Mouse (Mus musculus): ENCODE results near the gene Abi2. TPM values are rescaled to one million over a fixed set of nuclear protein-coding genes. Genes with fewer than 3 reads are reported as not detected.

Gene Abi2
- polyA plus RNA-seq, 1 experiment from 2014 or later, result 73.2 TPM

- Histone ChIP-seq H3K4me1 (replicated peaks) (no peaks in the 10 kb centered on the region), H3K27ac (replicated peaks) (no peak overlapping the region), H3K4me2 (no peak overlapping the region), H3K36me3 (peaks cover 85% of the 10 kb centered on the region), H3K27me3 (no peaks in the 10 kb centered on the region), H3K9ac (no peak overlapping the region), H3K9me3 (no peaks in the 10 kb centered on the region), H3K4me3 (no peak overlapping the region)
- no peak for ATAC-seq (ENCODE audit: low read depth)
- 43% methylated on average over 5 of the region's 5 CpGs for WGBS
These were observed 83.0 kb downstream of the Abi2 start for GRCm38 (mm10) chr1:60492404-60492803.

- Histone ChIP-seq H3K27me3 (no peaks in the 10 kb centered on the region), H3K4me3 (no peak overlapping the region), H3K9ac (no peak overlapping the region), H3K4me2 (no peak overlapping the region), H3K27ac (replicated peaks) (no peak overlapping the region), H3K4me1 (replicated peaks) (no peaks in the 10 kb centered on the region), H3K9me3 (no peaks in the 10 kb centered on the region), H3K36me3 (peaks cover 85% of the 10 kb centered on the region)
- 88% methylated on average over 6 of the region's 6 CpGs for WGBS
- ATAC-seq (ENCODE audit: low read depth), result no peak
These were observed 84.0 kb downstream of the Abi2 start for GRCm38 (mm10) chr1:60493421-60493820.

GRCm38 (mm10) chr1:60503456-60503855, 94.0 kb downstream of the Abi2 start:
- Histone ChIP-seq H3K27ac (replicated peaks) (no peak overlapping the region), H3K9ac (no peak overlapping the region), H3K27me3 (no peaks in the 10 kb centered on the region), H3K9me3 (no peaks in the 10 kb centered on the region), H3K4me3 (no peak overlapping the region), H3K36me3 (peaks cover 37% of the 10 kb centered on the region), H3K4me1 (replicated peaks) (no peaks in the 10 kb centered on the region), H3K4me2 (no peak overlapping the region)
- ATAC-seq (ENCODE audit: low read depth), result no peak
- 86% methylated on average over 5 of the region's 5 CpGs for WGBS

GRCm38 (mm10) chr1:60510584-60510983, 101.2 kb downstream of the Abi2 start:
- H3K27me3 ChIP-seq, result no peaks in the 10 kb centered on the region
- no peaks in the 10 kb centered on the region for H3K9me3 ChIP-seq
- H3K4me1 ChIP-seq (replicated peaks), result no peaks in the 10 kb centered on the region
- H3K4me3 ChIP-seq, result no peak overlapping the region
- no peak overlapping the region for H3K27ac ChIP-seq (replicated peaks)
- H3K36me3 ChIP-seq, result peaks cover 31% of the 10 kb centered on the region
- no peak overlapping the region for H3K9ac ChIP-seq
- no peak overlapping the region for H3K4me2 ChIP-seq
- 75% methylated on average over 2 of the region's 2 CpGs for WGBS
- no peak for ATAC-seq (ENCODE audit: low read depth)

GRCm38 (mm10) chr1:60530107-60530506, 120.7 kb downstream of the Abi2 start:
- Histone ChIP-seq H3K36me3 (peaks cover 56% of the 10 kb centered on the region), H3K27ac (replicated peaks) (no peak overlapping the region), H3K9ac (no peak overlapping the region), H3K4me3 (no peak overlapping the region), H3K4me2 (no peak overlapping the region), H3K4me1 (replicated peaks) (no peaks in the 10 kb centered on the region), H3K27me3 (no peaks in the 10 kb centered on the region), H3K9me3 (no peaks in the 10 kb centered on the region)
- ATAC-seq (ENCODE audit: low read depth), result no peak
- 88% methylated on average over 6 of the region's 6 CpGs for WGBS

- Histone ChIP-seq H3K4me2 (no peak overlapping the region), H3K9ac (no peak overlapping the region), H3K4me1 (replicated peaks) (no peaks in the 10 kb centered on the region), H3K9me3 (no peaks in the 10 kb centered on the region), H3K27ac (replicated peaks) (no peak overlapping the region), H3K27me3 (no peaks in the 10 kb centered on the region), H3K36me3 (peaks cover 51% of the 10 kb centered on the region), H3K4me3 (no peak overlapping the region)
- ATAC-seq (ENCODE audit: low read depth), result no peak
- 91% methylated on average over 2 of the region's 2 CpGs for WGBS
These were observed 121.2 kb downstream of the Abi2 start for GRCm38 (mm10) chr1:60530636-60531035.

Other genes with a start within 250 kb of the Abi2 start
- 6.4 and 7.8 TPM in 2 replicates for gene Nbeal1, start 229.0 kb upstream of the Abi2 start, polyA plus RNA-seq (2015; fragmentation: Nextera tagmentation; extraction: Ambion mirVana)
- gene Cyp20a1, start 66.3 kb upstream of the Abi2 start, polyA plus RNA-seq (2015; fragmentation: Nextera tagmentation; extraction: Ambion mirVana), result 20.3 and 23.5 TPM in 2 replicates
- 29.5 and 30.0 TPM in 2 replicates for gene Raph1, start 157.5 kb downstream of the Abi2 start, polyA plus RNA-seq (2015; fragmentation: Nextera tagmentation; extraction: Ambion mirVana)